Mouse (Mus musculus) limb, embryonic 13.5 days (tissue): ENCODE data around the gene Rbbp5. TPM values are rescaled to one million over a fixed set of nuclear protein-coding genes. Genes with fewer than 3 reads are reported as not detected.

Experiments used
- ATAC-seq: fragments of 200-750 bp; cut with Nextera tagmentation; 2 replicates; pipeline ENCODE4 v1.8.0; 2017; ENCODE audit warnings: low read depth, moderate number of reproducible peaks, moderate TSS enrichment; ENCODE audit not compliant: low FRiP score
- H3K27ac ChIP-seq: fragments of 300-500 bp; sonication (generic); 2 replicates; pipeline ENCODE4 v1.5.1; 2015; ENCODE audit warnings: inconsistent platforms, mild to moderate bottlenecking, moderate library complexity
- H3K27me3 ChIP-seq: fragments of 300-500 bp; sonication (generic); 2 replicates; pipeline ENCODE4 v1.6.1; 2015; ENCODE audit warnings: mild to moderate bottlenecking, inconsistent platforms
- H3K36me3 ChIP-seq: fragments of 300-500 bp; sonication (generic); 2 replicates; pipeline ENCODE4 v1.6.1; 2015; ENCODE audit warnings: inconsistent platforms, mild to moderate bottlenecking, moderate library complexity
- H3K4me1 ChIP-seq: fragments of 300-500 bp; sonication (generic); 2 replicates; pipeline ENCODE4 v1.6.1; 2015; ENCODE audit warnings: inconsistent platforms
- H3K4me2 ChIP-seq: fragments of 300-500 bp; sonication (generic); replicated peaks from 2 replicates; pipeline ENCODE4 v1.6.1; 2015; ENCODE audit warnings: inconsistent platforms, mild to moderate bottlenecking, moderate library complexity
- H3K4me3 ChIP-seq: fragments of 300-500 bp; sonication (generic); 2 replicates; pipeline ENCODE4 v1.5.1; 2015; ENCODE audit warnings: moderate library complexity, mild to moderate bottlenecking, inconsistent platforms
- H3K9ac ChIP-seq: fragments of 300-500 bp; sonication (generic); 2 replicates; pipeline ENCODE4 v1.6.1; 2015; ENCODE audit warnings: mild to moderate bottlenecking, inconsistent platforms
- H3K9me3 ChIP-seq: fragments of 300-500 bp; sonication (generic); 2 replicates; pipeline ENCODE4 v1.6.1; 2016; ENCODE audit warnings: inconsistent platforms
- WGBS: fragments of 180-500 bp; shearing (Covaris S2); methylation state at CpG from one replicate; pipeline ENCODE4 v1.1.7; 2015; 5-methylcytosine and 5-hydroxymethylcytosine counted together
- polyA plus RNA-seq: library from polyadenylated mRNA; unstranded; fragments of >200 nt; fragmentation: Nextera tagmentation; extraction: Ambion mirVana; gene quantifications from 2 replicates; pipeline ENCODE4 v1.2.1, GENCODE M21; 2015

Rbbp5 gene
- polyA plus RNA-seq, 1 experiment from 2014 or later: 55.2 TPM

DNA sequence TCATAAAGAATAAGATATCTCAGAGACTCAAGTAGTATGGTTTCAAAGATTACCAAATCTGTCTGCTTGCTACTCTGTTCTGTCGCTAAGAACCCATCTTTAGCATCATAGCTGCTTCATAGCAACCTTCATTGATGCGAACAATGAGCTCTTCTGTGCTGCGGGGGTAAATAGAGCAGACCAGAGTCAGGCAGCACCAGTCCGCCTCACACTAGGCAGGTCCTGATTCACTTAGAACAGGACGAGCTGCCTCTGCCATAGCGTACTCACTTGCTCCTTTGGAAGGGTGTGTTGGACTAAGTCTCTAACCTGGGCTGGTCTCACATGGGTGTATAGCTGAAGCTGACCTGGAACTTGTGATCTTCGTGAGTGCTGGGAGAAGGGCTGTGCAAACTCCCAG, 28.9 kb downstream of the Rbbp5 start, which contains the start of gene Tmem81:
Tmem81 (plus strand) TSS at position 173 of the 400 bp plus-strand sequence.
- Histone ChIP-seq H3K36me3 (peaks cover 67% of the 10 kb centered on the region), H3K4me1 (no peaks in the 10 kb centered on the region), H3K27ac (no peak within 1 kb of the TSS), H3K4me2 (no peak within 1 kb of the TSS), H3K9ac (no peak within 1 kb of the TSS), H3K9me3 (no peaks in the 10 kb centered on the region), H3K27me3 (no peaks in the 10 kb centered on the region), H3K4me3 (no peak within 1 kb of the TSS)
- ATAC-seq: no peak
- 91% methylated on average over 7 of the region's 7 CpGs for WGBS

DNA sequence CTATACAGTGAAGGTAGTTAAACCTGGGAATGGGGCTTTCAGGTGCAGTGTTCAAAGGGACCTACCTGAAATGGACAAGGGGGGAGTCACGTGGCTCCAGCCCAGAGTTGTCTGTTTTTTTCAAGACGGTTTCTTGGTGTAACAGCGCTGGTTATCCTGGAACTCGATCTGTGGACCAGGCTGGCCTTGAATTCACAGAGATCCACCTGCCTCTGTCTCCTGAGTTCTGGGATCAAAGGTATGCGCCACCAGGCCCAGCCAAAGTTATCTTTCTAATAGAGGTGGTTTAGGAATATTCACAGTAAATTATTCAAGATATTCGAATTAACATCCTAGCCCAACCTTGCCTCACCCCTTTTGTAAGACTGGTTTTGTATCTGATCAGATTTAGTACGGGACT, 29.5 kb downstream of the Rbbp5 start:
- Histone ChIP-seq H3K4me3 (no peak overlapping the region), H3K9ac (no peak overlapping the region), H3K27ac (no peak overlapping the region), H3K36me3 (peaks cover 61% of the 10 kb centered on the region), H3K9me3 (no peaks in the 10 kb centered on the region), H3K4me1 (peaks cover 4% of the 10 kb centered on the region), H3K27me3 (no peaks in the 10 kb centered on the region), H3K4me2 (no peak overlapping the region)
- 95% methylated on average over 7 of the region's 7 CpGs for WGBS
- no peak for ATAC-seq

DNA sequence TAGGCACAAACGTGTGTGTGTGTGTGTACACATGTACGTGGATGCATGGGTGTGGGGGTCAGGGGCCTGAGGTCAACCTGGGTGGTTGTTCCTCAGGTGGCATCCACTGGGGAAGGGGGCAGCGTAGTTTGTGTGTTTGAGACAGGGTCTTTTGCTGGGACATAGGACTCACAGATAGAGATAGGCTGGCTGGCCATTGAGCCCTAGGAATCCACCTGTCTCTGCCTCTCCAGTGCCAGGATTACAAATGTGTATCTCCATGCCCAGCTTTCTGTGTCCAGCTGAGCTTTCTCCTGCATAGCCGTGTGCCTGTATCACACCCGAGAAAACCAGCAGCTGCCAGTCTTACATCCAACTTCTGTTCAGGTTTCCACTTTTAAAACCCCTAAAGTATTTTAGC, 32.6 kb downstream of the Rbbp5 start:
- no peak for ATAC-seq
- H3K4me3 ChIP-seq: no peak overlapping the region
- H3K36me3 ChIP-seq: peaks cover 35% of the 10 kb centered on the region
- H3K4me2 ChIP-seq: no peak overlapping the region
- peaks cover 9% of the 10 kb centered on the region for H3K4me1 ChIP-seq
- WGBS: 89% methylated on average over 5 of the region's 5 CpGs
- H3K27me3 ChIP-seq: no peaks in the 10 kb centered on the region
- H3K9ac ChIP-seq: no peak overlapping the region
- H3K9me3 ChIP-seq: no peaks in the 10 kb centered on the region
- H3K27ac ChIP-seq: no peak overlapping the region

DNA sequence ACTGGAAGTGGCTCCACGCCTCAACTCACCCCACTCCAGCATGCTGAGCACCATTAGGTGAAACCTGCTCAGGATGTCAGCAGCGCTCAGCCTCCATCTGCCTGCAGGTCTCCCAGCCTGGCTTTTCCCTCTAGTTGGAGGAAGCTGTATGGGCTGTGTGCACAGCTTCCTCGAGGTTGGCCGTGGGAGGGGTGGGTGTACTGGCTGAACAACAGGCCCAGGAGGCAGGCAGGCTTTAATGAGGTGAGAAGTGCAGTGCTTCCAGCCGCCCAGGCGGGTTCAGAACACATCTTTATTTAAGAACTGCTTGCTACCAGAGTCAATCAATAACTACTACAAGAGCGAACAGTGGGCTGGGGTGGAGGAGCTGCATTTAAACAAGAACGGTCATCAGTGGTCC, 34.4 kb downstream of the Rbbp5 start:
- 0 out of 2 replicates have a peak overlapping the region, but pooled peaks have one; percentile 8 for H3K9ac ChIP-seq
- H3K4me1 ChIP-seq: peaks cover 9% of the 10 kb centered on the region
- 31% methylated on average over 8 of the region's 8 CpGs for WGBS
- H3K4me3 ChIP-seq: no peak overlapping the region
- H3K9me3 ChIP-seq: no peaks in the 10 kb centered on the region
- H3K27ac ChIP-seq: no peak overlapping the region
- H3K4me2 ChIP-seq: no peak overlapping the region
- H3K36me3 ChIP-seq: peaks cover 17% of the 10 kb centered on the region
- ATAC-seq: no peak
- no peaks in the 10 kb centered on the region for H3K27me3 ChIP-seq

DNA sequence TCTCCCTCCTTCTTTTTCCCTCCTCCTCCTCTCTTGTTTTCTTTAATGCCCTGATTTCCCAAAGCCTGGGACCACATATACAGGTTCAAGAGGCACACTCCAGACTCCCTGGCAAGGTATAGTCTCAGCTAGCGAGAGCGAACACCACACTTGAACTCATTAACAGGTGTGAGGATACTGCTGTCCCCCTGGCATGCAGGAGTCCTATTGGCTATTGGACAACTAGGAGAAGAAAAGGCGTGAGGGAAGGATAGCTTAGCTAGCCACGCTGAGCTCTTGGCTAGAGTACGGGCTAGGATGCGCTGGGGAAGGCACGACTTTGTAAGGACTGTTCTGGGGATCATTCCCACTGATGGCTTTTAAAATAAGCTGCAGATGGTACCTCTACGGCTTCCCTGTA, 34.9 kb downstream of the Rbbp5 start:
- no peak overlapping the region for H3K9ac ChIP-seq
- no peak for ATAC-seq
- no peak overlapping the region for H3K27ac ChIP-seq
- peaks cover 9% of the 10 kb centered on the region for H3K4me1 ChIP-seq
- H3K4me2 ChIP-seq: no peak overlapping the region
- H3K36me3 ChIP-seq: peaks cover 11% of the 10 kb centered on the region
- no peak overlapping the region for H3K4me3 ChIP-seq
- H3K9me3 ChIP-seq: no peaks in the 10 kb centered on the region
- 73% methylated on average over 8 of the region's 8 CpGs for WGBS
- no peaks in the 10 kb centered on the region for H3K27me3 ChIP-seq

DNA sequence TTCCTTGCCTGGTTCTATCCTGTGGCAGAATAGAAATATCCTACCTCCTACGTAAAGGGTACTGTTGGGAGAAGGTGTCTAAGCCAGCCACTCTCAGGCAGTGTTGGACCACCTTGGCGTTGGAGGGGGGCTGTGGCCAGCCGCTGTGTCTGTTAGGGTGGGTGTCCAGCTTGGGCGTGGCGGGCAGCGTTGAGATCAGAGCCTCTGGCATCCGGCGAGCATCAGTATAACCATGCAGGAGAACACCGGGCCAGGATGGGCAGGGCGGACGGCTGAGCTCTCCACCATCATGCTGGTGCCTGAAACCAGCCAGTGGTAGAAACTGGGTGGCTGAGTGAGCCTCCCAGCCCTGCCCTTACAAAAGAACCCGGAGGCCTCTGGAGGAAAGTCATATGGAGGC, 38.2 kb downstream of the Rbbp5 start:
- H3K4me2 ChIP-seq: no peak overlapping the region
- no peak overlapping the region for H3K9ac ChIP-seq
- no peak for ATAC-seq
- no peak overlapping the region for H3K4me3 ChIP-seq
- no peaks in the 10 kb centered on the region for H3K27me3 ChIP-seq
- H3K36me3 ChIP-seq: no peaks in the 10 kb centered on the region
- no peaks in the 10 kb centered on the region for H3K9me3 ChIP-seq
- peaks cover 9% of the 10 kb centered on the region for H3K4me1 ChIP-seq
- WGBS: 89% methylated on average over 12 of the region's 12 CpGs
- H3K27ac ChIP-seq: no peak overlapping the region

DNA sequence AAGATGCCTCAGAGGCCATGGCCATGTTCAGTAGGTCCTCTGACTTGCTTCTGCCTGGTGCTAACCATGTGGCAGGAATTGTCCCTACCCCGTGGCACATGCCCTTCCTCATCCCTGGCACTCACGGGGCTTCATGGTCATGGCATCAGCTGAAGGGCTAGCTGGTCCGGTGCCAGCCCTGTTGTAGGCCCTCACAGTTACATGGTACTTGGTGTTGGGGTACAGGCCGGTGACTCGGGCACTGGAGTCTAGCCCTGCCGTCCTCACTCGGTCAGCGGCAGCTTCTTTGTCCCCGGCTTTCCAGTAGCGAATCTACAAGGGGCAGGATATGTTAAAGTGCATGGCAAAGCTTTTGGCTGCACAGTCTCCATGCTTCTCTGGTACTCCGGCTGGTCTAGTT, 39.6 kb downstream of the Rbbp5 start:
- Histone ChIP-seq H3K9ac (no peak overlapping the region), H3K27me3 (no peaks in the 10 kb centered on the region), H3K4me1 (peaks cover 4% of the 10 kb centered on the region), H3K27ac (no peak overlapping the region), H3K4me3 (no peak overlapping the region), H3K4me2 (no peak overlapping the region), H3K9me3 (no peaks in the 10 kb centered on the region), H3K36me3 (no peaks in the 10 kb centered on the region)
- ATAC-seq: no peak
- WGBS: 89% methylated on average over 11 of the region's 11 CpGs

DNA sequence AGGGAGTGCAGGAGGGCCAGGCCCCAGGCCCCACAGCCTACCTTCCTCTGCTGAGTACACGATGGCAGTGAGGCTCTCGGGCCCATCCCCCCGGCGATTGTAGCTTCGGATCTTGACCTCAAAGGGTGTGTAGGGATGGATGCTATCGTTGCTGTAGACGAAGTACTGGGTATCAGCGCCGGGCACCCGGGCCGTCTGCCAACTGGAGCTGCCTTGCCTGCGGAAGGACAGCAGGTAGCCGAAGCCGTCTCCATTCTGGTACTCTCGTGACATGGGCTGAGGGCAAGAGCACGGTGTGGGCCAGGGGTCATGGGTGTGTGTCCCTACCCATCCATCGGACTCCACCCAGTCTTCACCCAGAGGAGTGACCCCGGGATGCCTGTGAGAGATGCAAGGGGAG, 41.5 kb downstream of the Rbbp5 start:
- Histone ChIP-seq H3K9ac (no peak overlapping the region), H3K27ac (no peak overlapping the region), H3K27me3 (no peaks in the 10 kb centered on the region), H3K4me3 (no peak overlapping the region), H3K9me3 (no peaks in the 10 kb centered on the region), H3K4me2 (no peak overlapping the region), H3K36me3 (no peaks in the 10 kb centered on the region), H3K4me1 (no peaks in the 10 kb centered on the region)
- WGBS: 82% methylated on average over 18 of the region's 18 CpGs
- no peak for ATAC-seq

DNA sequence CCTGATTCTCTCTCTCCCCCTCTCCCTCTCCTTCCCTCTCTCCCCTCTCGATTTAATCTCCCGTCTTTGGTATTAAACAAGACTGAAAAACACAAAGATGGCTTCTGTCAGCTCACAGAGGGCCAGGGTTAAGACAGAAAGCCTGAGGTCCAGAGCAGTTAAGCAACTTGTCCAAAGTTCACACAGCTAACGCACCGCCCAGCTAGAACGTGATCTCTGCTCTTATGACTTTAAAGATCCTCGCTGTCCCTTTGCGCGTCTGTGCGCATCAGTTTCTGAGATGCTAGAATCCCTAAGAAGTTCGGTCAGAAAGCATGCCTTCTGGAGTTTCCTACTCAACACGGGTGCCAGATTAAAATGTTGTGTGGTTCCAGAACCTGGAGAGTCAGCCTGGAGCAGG, 42.6 kb downstream of the Rbbp5 start:
- ATAC-seq: no peak
- H3K4me1 ChIP-seq: no peaks in the 10 kb centered on the region
- H3K27ac ChIP-seq: no peak overlapping the region
- no peak overlapping the region for H3K4me2 ChIP-seq
- WGBS: 90% methylated on average over 11 of the region's 11 CpGs
- H3K4me3 ChIP-seq: no peak overlapping the region
- no peaks in the 10 kb centered on the region for H3K9me3 ChIP-seq
- no peak overlapping the region for H3K9ac ChIP-seq
- H3K36me3 ChIP-seq: no peaks in the 10 kb centered on the region
- H3K27me3 ChIP-seq: no peaks in the 10 kb centered on the region

DNA sequence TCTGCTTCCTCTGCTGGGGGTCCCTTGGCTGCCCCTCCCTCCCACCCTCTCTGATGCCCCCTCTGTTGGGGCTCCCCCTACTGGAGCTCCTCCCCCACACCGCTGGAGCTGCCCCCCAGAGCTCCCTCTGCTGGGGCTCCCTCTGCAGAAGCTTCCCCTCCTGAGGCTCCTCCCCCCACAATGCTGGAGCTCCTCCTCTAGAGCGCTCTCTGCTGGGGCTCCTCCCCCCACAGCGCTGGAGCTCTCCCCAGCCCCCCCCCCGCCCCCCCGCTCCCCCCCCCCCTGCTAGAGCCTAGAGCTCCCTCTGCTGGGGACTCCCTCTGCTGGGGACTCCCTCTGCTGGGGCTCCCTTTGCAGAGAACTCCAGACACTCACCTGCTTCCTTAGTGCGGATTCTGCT, 43.6 kb downstream of the Rbbp5 start:
- Histone ChIP-seq H3K9ac (no peak overlapping the region), H3K4me2 (0 out of 2 replicates have a peak overlapping the region, but pooled peaks have one; percentile 27), H3K27ac (no peak overlapping the region), H3K9me3 (no peaks in the 10 kb centered on the region), H3K4me1 (no peaks in the 10 kb centered on the region), H3K4me3 (no peak overlapping the region), H3K27me3 (peaks cover 6% of the 10 kb centered on the region; the same call in 1 of the 2 replicates), H3K36me3 (no peaks in the 10 kb centered on the region)
- 0% methylated on average over 2 of the region's 6 CpGs for WGBS
- ATAC-seq: peak; percentile 43

DNA sequence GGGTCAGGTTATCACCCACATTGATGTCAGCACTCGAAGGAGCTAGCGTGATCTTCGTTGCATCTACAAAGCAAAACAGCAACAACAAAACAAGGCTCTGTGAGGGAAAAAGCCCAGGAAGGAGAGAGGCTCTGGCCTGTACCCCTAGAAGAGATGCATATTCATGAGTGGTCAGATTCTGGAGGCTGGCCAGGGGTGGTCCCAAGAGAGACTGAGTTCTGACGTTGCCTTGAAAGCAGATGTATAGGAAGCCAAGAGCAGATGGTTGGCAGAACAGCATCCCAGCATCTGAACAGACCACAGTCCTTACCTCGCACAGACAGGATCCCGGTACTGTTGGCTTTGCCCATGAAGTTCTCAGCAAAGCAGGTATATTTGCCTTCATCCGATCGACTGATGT, 45.9 kb downstream of the Rbbp5 start:
- Histone ChIP-seq H3K4me1 (peaks cover 5% of the 10 kb centered on the region; the same call in 1 of the 2 replicates), H3K4me2 (no peak overlapping the region), H3K36me3 (no peaks in the 10 kb centered on the region), H3K9me3 (no peaks in the 10 kb centered on the region), H3K9ac (no peak overlapping the region), H3K4me3 (no peak overlapping the region), H3K27me3 (peaks cover 6% of the 10 kb centered on the region; the same call in 1 of the 2 replicates), H3K27ac (no peak overlapping the region)
- WGBS: 86% methylated on average over 8 of the region's 8 CpGs
- no peak for ATAC-seq

DNA sequence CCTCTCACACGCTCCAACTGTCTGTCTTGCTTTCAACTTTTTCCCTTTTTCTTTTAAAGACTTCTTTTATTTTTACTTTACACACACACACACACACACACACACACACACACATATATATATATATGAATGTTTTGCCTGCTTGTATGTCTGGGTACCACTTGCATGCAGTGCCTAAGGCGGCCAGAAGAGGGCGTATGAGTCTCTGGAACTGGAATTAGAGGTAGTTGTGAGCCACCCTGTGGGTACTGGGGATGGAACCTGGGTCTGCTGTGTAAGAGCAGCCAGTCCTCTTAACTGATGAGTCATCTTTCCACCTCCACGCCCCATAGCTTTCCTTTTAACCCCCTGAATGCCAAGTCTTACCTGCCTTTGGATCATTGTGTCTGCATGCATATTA, 46.8 kb downstream of the Rbbp5 start:
- Histone ChIP-seq H3K36me3 (no peaks in the 10 kb centered on the region), H3K9ac (no peak overlapping the region), H3K27me3 (peaks cover 6% of the 10 kb centered on the region; the same call in 1 of the 2 replicates), H3K27ac (no peak overlapping the region), H3K4me3 (no peak overlapping the region), H3K9me3 (no peaks in the 10 kb centered on the region), H3K4me2 (no peak overlapping the region), H3K4me1 (peaks cover 5% of the 10 kb centered on the region; the same call in 1 of the 2 replicates)
- WGBS: 29% methylated on average over 4 of the region's 4 CpGs
- ATAC-seq: no peak

DNA sequence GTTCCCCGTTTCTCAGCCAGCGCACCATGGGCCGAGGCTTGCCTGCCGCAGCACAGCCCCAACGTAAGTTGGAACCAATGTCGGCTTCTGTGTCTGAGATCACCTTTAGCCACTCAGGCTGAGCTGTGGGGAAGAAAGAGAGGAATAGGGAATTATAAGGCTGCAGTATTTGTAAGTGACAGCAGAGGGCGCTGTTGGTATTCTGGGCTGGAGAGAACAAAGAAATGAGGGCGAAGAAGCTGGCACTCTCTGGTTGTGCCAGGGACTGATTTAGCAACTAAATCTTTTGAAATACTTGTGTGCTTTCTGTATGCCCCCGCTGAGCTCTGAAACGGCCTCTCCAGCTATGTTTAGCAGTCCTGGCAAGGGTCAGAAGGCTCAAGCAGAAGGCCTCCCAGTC, 48.7 kb downstream of the Rbbp5 start:
- Histone ChIP-seq H3K9ac (peak overlapping the region; percentile 55), H3K9me3 (no peaks in the 10 kb centered on the region), H3K27ac (no peak overlapping the region), H3K4me3 (no peak overlapping the region), H3K4me1 (peaks cover 14% of the 10 kb centered on the region), H3K36me3 (no peaks in the 10 kb centered on the region), H3K4me2 (peak overlapping the region; percentile 35), H3K27me3 (peaks cover 6% of the 10 kb centered on the region; the same call in 1 of the 2 replicates)
- 5% methylated on average over 10 of the region's 10 CpGs for WGBS
- ATAC-seq: peak; percentile 21; the same call in 1 of the 2 replicates
